Mouse (Mus musculus): ENCODE measurements at regions not wholly inside any gene's neighbourhood (a gene's known extent, or its start where the extent isn't known, plus 50 kb on each side); places are given as distances from the start of the nearest gene placed in this dataset.

DNA sequence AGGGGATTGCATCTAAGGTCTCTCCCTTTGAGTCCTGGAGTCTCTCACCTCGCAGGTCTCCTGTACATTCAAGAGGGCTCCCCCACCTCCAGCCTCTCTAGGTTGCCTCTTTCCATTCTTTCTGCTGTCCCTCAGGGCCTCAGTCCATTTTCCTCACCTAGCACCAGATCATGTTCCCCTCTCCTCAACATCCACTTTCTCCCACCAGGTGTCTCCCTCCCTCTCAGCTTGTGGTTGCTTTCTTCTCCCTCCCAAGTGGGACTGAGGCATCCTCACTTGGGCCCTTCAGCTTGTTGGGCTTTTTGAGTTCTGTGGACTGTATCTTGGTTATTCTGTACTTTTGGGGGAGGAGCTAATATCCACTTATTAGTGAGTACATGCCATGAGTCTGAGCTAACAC lies 127.7 kb upstream of the Mdfic start:
- Histone ChIP-seq H3K79me2 (ENCODE audit: control insufficient read depth, insufficient read depth, low read length) (no peaks in the 10 kb centered on the region), H3K4me3 (ENCODE audit: insufficient read depth, low read depth, low read length) (no peak overlapping the region), H3K36me3 (ENCODE audit: control insufficient read depth, insufficient read depth, low read length) (no peaks in the 10 kb centered on the region), H3K4me1 (ENCODE audit: control insufficient read depth, insufficient read depth, low read length) (no peaks in the 10 kb centered on the region), H3K27ac (replicated peaks; ENCODE audit: insufficient read depth, low read depth, low read length) (no peak overlapping the region), H3K9ac (ENCODE audit: low read depth, low read length) (no peak overlapping the region), H3K27me3 (ENCODE audit: control insufficient read depth, insufficient read depth, low read length) (no peaks in the 10 kb centered on the region)
- 54% methylated on average over 1 of the region's 1 CpGs for WGBS
- peak; percentile 26; the same call in 1 of the 2 replicates for TF ChIP-seq CTCF (IDR thresholded peaks at IDR 0.05; ENCODE audit: low read depth, low read length)
- no peak for TF ChIP-seq POLR2A (IDR thresholded peaks at IDR 0.05; ENCODE audit: extremely low read depth, insufficient read depth, low read length)
- peak; percentile 6 for DNase-seq (ENCODE audit: extremely low read depth, low read depth, low spot score)

DNA sequence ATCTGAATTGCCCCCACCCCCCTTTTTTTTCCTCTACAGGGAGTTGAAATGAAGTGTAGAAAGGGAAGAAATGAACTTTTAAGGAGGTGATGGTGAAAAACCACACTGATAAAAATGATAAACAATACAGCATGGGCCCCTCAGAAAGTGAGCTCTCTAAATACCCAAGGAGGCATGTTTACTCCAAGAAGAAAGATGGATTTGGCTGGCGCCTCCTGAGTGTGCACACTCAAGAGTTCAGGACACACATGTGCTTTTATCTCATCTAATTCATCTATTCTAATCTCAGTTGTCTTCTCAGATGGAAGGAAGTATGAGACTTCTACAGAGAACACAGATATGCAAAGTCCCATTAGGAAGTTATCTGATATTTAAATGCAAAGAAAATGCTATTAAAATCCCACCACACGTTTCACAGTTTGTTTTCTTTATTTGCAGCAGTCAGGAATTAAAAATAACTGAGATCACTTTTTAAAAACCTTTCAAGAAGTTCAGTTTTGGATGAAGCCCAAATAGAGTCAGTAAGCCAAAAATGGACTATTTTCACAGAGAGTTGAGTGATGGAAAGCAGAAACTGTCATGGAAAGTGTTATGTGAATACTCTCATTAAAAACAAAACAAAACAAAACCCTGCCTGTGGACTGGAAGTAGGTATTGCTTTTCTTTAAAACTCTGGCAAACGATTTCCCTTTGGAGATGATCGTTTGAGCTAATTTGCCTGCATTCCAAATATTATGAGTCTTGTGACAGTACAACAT lies 123.1 kb upstream of the Mdfic start:
- no peak overlapping the region for H3K9ac ChIP-seq (ENCODE audit: low read depth, low read length)
- 67% methylated on average over 4 of the region's 4 CpGs for WGBS
- no peak for TF ChIP-seq CTCF (IDR thresholded peaks at IDR 0.05; ENCODE audit: low read depth, low read length)
- no peak for TF ChIP-seq POLR2A (IDR thresholded peaks at IDR 0.05; ENCODE audit: extremely low read depth, insufficient read depth, low read length)
- H3K27ac ChIP-seq (replicated peaks; ENCODE audit: insufficient read depth, low read depth, low read length), result no peak overlapping the region
- no peaks in the 10 kb centered on the region for H3K79me2 ChIP-seq (ENCODE audit: control insufficient read depth, insufficient read depth, low read length)
- no peak for DNase-seq (ENCODE audit: extremely low read depth, low read depth, low spot score)
- no peak overlapping the region for H3K4me3 ChIP-seq (ENCODE audit: insufficient read depth, low read depth, low read length)
- no peaks in the 10 kb centered on the region for H3K36me3 ChIP-seq (ENCODE audit: control insufficient read depth, insufficient read depth, low read length)
- H3K27me3 ChIP-seq (ENCODE audit: control insufficient read depth, insufficient read depth, low read length), result no peaks in the 10 kb centered on the region
- H3K4me1 ChIP-seq (ENCODE audit: control insufficient read depth, insufficient read depth, low read length), result no peaks in the 10 kb centered on the region

DNA sequence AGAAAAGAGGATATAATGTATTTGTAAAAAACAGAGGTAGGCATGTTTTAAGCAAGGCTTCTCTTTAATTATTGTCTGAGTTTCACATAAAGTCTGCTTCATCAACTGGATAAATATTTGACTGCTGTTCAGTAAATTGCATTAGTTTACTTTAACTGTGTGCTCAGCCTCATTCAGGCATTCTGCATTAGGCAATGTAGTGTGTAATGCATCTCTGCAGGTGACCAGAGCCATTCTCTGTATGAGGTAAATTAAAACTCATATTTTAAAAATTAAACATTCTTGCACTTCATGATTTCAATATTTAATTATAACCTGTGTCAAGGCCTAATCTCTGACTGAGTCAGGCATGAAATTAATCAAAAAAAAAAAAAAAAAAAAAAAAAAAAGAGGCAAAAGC lies 110.3 kb upstream of the Mdfic start:
- Histone ChIP-seq H3K36me3 (ENCODE audit: control insufficient read depth, insufficient read depth, low read length) (no peaks in the 10 kb centered on the region), H3K9ac (ENCODE audit: low read depth, low read length) (no peak overlapping the region), H3K4me3 (ENCODE audit: insufficient read depth, low read depth, low read length) (no peak overlapping the region), H3K4me1 (ENCODE audit: control insufficient read depth, insufficient read depth, low read length) (no peaks in the 10 kb centered on the region; the same call in 1 of the 2 replicates), H3K79me2 (ENCODE audit: control insufficient read depth, insufficient read depth, low read length) (no peaks in the 10 kb centered on the region), H3K27ac (replicated peaks; ENCODE audit: insufficient read depth, low read depth, low read length) (no peak overlapping the region), H3K27me3 (ENCODE audit: control insufficient read depth, insufficient read depth, low read length) (no peaks in the 10 kb centered on the region)
- DNase-seq (ENCODE audit: extremely low read depth, low read depth, low spot score), result peak; percentile 46
- TF ChIP-seq POLR2A (IDR thresholded peaks at IDR 0.05; ENCODE audit: extremely low read depth, insufficient read depth, low read length) (no peak), CTCF (IDR thresholded peaks at IDR 0.05; ENCODE audit: low read depth, low read length) (no peak)

DNA sequence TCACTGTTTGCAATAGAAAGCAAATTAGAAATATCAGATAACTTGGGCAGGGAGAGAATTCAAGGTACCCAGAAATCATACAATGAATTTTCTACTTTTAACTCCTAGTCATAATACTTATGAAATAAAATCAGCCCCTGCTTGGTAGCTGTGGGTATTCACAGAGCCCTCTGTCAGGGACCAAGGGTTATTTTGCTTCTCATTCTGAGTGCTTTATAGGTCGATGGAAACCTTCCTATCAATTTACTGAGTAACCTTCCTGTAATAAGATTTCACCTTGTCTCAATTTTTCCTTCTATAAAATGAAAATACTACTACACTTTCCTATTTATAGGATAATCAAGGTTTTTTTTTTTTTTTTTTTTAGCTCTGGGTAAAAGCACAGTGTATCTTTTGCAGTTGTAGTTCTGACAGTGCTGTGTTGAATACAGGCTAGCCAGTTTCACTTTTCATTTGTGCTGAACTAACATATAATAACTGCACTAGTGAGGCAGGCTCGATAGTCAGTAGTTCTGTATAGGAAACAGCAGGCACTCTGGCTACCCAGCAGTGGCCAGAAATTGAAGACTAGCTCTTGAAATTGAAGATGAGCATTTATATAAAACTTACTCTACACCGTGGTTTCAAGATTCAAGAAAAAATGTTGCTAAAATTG lies 94.4 kb upstream of the Mdfic start:
- TF ChIP-seq POLR2A (IDR thresholded peaks at IDR 0.05; ENCODE audit: extremely low read depth, insufficient read depth, low read length) (no peak), CTCF (IDR thresholded peaks at IDR 0.05; ENCODE audit: low read depth, low read length) (no peak)
- no peaks in the 10 kb centered on the region for H3K79me2 ChIP-seq (ENCODE audit: control insufficient read depth, insufficient read depth, low read length)
- WGBS, result 70% methylated on average over 3 of the region's 3 CpGs
- no peaks in the 10 kb centered on the region for H3K36me3 ChIP-seq (ENCODE audit: control insufficient read depth, insufficient read depth, low read length)
- H3K4me1 ChIP-seq (ENCODE audit: control insufficient read depth, insufficient read depth, low read length), result no peaks in the 10 kb centered on the region
- peak; percentile 13 for DNase-seq (ENCODE audit: extremely low read depth, low read depth, low spot score)
- H3K27ac ChIP-seq (replicated peaks; ENCODE audit: insufficient read depth, low read depth, low read length), result no peak overlapping the region
- H3K4me3 ChIP-seq (ENCODE audit: insufficient read depth, low read depth, low read length), result no peak overlapping the region
- no peak overlapping the region for H3K9ac ChIP-seq (ENCODE audit: low read depth, low read length)
- no peaks in the 10 kb centered on the region for H3K27me3 ChIP-seq (ENCODE audit: control insufficient read depth, insufficient read depth, low read length)

DNA sequence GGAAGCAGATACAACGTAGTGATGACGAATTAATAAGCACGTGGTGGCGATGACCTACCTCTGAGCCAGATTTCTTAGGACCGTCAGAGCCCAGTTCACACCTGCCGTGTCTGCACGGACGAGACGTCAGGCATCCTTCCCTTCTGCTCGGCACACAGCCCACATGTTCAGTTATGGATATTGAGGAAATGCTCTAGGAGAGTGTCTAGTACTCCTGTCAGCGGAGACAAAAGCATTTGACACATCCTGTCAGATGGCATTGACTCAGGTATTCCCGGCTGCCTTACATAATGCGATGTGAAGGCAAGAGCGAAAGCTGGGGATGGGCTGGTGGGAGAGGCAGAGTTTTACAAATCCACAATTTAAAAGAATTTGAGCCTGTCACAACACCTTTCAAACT lies 81.9 kb upstream of the Mdfic start:
- WGBS, result 91% methylated on average over 14 of the region's 14 CpGs

DNA sequence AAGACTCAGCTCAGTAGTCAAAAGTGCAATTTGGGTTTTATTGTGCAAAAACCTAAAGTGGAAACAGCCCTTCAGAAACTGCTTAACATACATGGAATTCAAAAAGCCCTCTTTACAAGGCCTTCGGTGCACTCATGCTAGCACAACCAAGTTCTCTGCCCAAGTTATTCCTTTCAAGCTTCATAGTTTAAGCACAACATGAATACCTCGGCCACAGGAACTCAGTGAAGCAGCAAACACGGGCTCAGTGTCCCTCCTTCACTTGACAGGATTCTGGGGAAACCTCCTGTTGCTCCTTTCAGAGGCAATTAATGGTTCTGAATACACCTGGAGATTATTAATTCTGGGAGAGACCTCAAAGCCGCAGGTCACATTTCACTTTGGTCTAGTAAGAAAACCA lies 81.1 kb upstream of the Mdfic start:
- Histone ChIP-seq H3K79me2 (ENCODE audit: control insufficient read depth, insufficient read depth, low read length) (no peaks in the 10 kb centered on the region), H3K27me3 (ENCODE audit: control insufficient read depth, insufficient read depth, low read length) (no peaks in the 10 kb centered on the region), H3K4me1 (ENCODE audit: control insufficient read depth, insufficient read depth, low read length) (no peaks in the 10 kb centered on the region), H3K27ac (replicated peaks; ENCODE audit: insufficient read depth, low read depth, low read length) (no peak overlapping the region), H3K36me3 (ENCODE audit: control insufficient read depth, insufficient read depth, low read length) (no peaks in the 10 kb centered on the region), H3K4me3 (ENCODE audit: insufficient read depth, low read depth, low read length) (no peak overlapping the region), H3K9ac (ENCODE audit: low read depth, low read length) (no peak overlapping the region)
- no peak for DNase-seq (ENCODE audit: extremely low read depth, low read depth, low spot score)
- 69% methylated on average over 4 of the region's 4 CpGs for WGBS
- TF ChIP-seq POLR2A (IDR thresholded peaks at IDR 0.05; ENCODE audit: extremely low read depth, insufficient read depth, low read length) (no peak), CTCF (IDR thresholded peaks at IDR 0.05; ENCODE audit: low read depth, low read length) (no peak)

More for the DNA sequence above, 81.9 kb upstream of the Mdfic start:
- no peak overlapping the region for H3K9ac ChIP-seq (ENCODE audit: low read depth, low read length)
- H3K79me2 ChIP-seq (ENCODE audit: control insufficient read depth, insufficient read depth, low read length), result no peaks in the 10 kb centered on the region
- H3K4me1 ChIP-seq (ENCODE audit: control insufficient read depth, insufficient read depth, low read length), result no peaks in the 10 kb centered on the region
- H3K36me3 ChIP-seq (ENCODE audit: control insufficient read depth, insufficient read depth, low read length), result no peaks in the 10 kb centered on the region
- DNase-seq (ENCODE audit: extremely low read depth, low read depth, low spot score), result no peak
- no peak overlapping the region for H3K4me3 ChIP-seq (ENCODE audit: insufficient read depth, low read depth, low read length)
- no peak for TF ChIP-seq CTCF (IDR thresholded peaks at IDR 0.05; ENCODE audit: low read depth, low read length)
- no peak for TF ChIP-seq POLR2A (IDR thresholded peaks at IDR 0.05; ENCODE audit: extremely low read depth, insufficient read depth, low read length)
- H3K27ac ChIP-seq (replicated peaks; ENCODE audit: insufficient read depth, low read depth, low read length), result no peak overlapping the region
- no peaks in the 10 kb centered on the region for H3K27me3 ChIP-seq (ENCODE audit: control insufficient read depth, insufficient read depth, low read length)
